Mouse (Mus musculus): ENCODE results near the gene Afap1l2. TPM values are rescaled to one million over a fixed set of nuclear protein-coding genes. Genes with fewer than 3 reads are reported as not detected.

The Afap1l2 gene
- total and polyA plus RNA-seq, 2 experiments from 2014 or later = 2.3 to 2.7 TPM

DNA sequence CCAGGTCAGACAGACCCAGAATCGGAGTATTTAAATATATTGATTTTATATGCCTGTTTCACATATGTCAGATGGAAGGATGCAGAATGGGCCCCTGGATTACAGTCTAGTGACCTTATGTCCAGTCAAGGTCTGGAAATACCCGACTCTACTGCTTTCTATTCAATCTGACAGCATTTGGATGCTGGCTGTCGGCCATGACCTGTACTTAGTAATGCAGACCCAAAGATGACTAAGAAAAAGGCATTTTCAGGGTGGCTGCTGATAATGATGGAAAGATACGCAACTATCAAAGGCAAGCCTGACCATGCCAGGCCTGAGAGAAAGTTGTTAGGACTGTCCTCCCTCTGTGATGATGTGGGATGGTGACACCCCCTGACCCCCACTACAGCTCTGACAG lies 14.3 kb downstream of the Afap1l2 start:
- WGBS = 68% methylated on average over 4 of the region's 4 CpGs
- peaks cover 20% of the 10 kb centered on the region for H3K4me1 ChIP-seq (ENCODE audit: control insufficient read depth, insufficient read depth)
- no peak for ATAC-seq (ENCODE audit: insufficient read depth, low read depth)

DNA sequence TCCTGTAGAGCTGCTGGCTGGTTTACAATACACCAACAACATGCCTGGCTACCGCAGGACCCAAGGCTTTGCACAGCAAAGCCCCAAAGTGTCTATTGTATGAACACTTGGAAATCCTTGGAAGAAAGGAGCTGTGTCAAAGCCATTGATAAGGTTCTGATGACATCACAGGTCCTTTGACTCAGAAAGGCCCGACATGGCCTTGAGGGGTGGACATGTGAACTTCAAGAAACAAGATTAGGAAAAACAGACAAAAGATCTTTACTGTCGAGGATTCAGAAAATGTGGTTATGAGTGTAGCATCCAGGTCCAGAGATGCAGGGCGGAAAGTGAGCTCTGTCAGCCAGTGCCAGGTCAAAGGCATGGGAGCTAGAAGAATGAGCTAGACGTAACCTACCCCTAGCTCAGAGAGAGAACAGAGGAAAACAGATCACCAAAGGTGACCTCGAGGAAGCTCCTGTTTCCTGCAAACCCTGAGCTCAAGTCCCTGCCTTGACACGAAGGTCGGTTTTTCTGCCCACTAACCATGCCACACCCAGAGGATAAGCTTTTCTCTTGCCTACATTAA lies 15.0 kb downstream of the Afap1l2 start:
- 62% methylated on average over 8 of the region's 8 CpGs for WGBS
- Histone ChIP-seq H3K9me3 (replicated peaks; ENCODE audit: control insufficient read depth, low read length) (no peaks in the 10 kb centered on the region), H3K36me3 (replicated peaks; ENCODE audit: control insufficient read depth, insufficient read depth, low read length) (no peaks in the 10 kb centered on the region), H3K4me2 (ENCODE audit: low read depth, low read length) (no peak overlapping the region), H3K9ac (replicated peaks; ENCODE audit: low read depth, low read length) (no peak overlapping the region), H3K4me3 (ENCODE audit: low read depth, low read length) (no peak overlapping the region), H3K27ac (ENCODE audit: low read depth) (no peak overlapping the region), H3K4me1 (ENCODE audit: control insufficient read depth, insufficient read depth) (peaks cover 20% of the 10 kb centered on the region), H3K27me3 (ENCODE audit: control insufficient read depth, insufficient read depth, low read length) (no peaks in the 10 kb centered on the region)
- DNase-seq (ENCODE audit: low spot score) (no peak), ATAC-seq (ENCODE audit: insufficient read depth, low read depth) (no peak)
- no peak for TF ChIP-seq CTCF (IDR thresholded peaks at IDR 0.05; ENCODE audit: low read depth)
- TF ChIP-seq EP300 (IDR thresholded peaks at IDR 0.05; ENCODE audit: low read depth) = no peak

More for the DNA sequence above, 14.3 kb downstream of the Afap1l2 start:
- no peaks in the 10 kb centered on the region for H3K9me3 ChIP-seq (replicated peaks; ENCODE audit: control insufficient read depth, low read length)
- no peak overlapping the region for H3K9ac ChIP-seq (replicated peaks; ENCODE audit: low read depth, low read length)
- no peak overlapping the region for H3K27ac ChIP-seq (ENCODE audit: low read depth)
- H3K4me2 ChIP-seq (ENCODE audit: low read depth, low read length) = no peak overlapping the region
- H3K27me3 ChIP-seq (ENCODE audit: control insufficient read depth, insufficient read depth, low read length) = no peaks in the 10 kb centered on the region
- no peak for TF ChIP-seq EP300 (IDR thresholded peaks at IDR 0.05; ENCODE audit: low read depth)
- no peak for TF ChIP-seq CTCF (IDR thresholded peaks at IDR 0.05; ENCODE audit: low read depth)
- DNase-seq (ENCODE audit: low spot score) = no peak
- H3K36me3 ChIP-seq (replicated peaks; ENCODE audit: control insufficient read depth, insufficient read depth, low read length) = no peaks in the 10 kb centered on the region
- no peak overlapping the region for H3K4me3 ChIP-seq (ENCODE audit: low read depth, low read length)

DNA sequence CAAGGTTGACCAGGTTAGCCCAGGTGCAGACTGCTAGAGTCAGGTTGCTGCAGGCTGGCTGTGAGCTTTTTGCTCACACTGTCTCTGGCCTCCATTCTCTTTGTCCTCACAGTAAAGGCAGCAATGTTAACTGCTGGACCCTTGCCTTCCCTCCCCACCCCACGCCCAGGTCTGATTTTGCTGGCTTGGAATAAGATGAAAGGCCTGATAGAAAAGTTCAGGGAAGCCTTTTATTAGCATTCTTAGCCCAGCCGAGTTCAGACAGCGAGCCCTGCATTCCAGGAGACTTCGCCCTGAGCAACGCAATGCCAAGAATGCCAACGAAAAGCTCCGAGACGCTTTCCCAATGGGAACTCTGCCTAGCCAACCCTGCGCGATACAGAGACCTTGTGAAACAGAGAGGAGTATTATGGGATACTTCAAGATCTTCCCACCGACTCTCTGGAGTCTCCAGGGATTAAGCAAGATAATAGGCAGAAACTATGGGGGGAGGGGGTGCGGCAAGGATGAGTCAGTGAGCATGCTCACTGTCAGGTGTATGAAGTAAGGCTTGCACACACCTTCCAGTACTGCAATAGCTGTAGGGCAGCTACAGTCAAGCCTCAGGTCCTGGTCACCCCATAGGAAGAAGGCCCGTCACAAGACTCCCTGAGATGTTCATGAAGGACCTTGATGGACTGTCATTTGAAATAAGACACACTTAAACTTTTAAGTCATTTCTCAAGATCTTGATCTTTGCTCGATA lies 17.5 kb downstream of the Afap1l2 start:
- no peaks in the 10 kb centered on the region for H3K9me3 ChIP-seq (replicated peaks; ENCODE audit: control insufficient read depth, low read length)
- DNase-seq (ENCODE audit: low spot score) (no peak), ATAC-seq (ENCODE audit: insufficient read depth, low read depth) (peak; percentile 12; the same call in 1 of the 2 replicates)
- 37% methylated on average over 14 of the region's 14 CpGs for WGBS
- H3K4me2 ChIP-seq (ENCODE audit: low read depth, low read length) = peak overlapping the region; percentile 30
- TF ChIP-seq CTCF (IDR thresholded peaks at IDR 0.05; ENCODE audit: low read depth) (no peak), EP300 (IDR thresholded peaks at IDR 0.05; ENCODE audit: low read depth) (no peak)
- H3K9ac ChIP-seq (replicated peaks; ENCODE audit: low read depth, low read length) = no peak overlapping the region
- peak overlapping the region; percentile 15; the same call in 1 of the 2 replicates for H3K27ac ChIP-seq (ENCODE audit: low read depth)
- H3K36me3 ChIP-seq (replicated peaks; ENCODE audit: control insufficient read depth, insufficient read depth, low read length) = no peaks in the 10 kb centered on the region
- peaks cover 13% of the 10 kb centered on the region for H3K4me1 ChIP-seq (ENCODE audit: control insufficient read depth, insufficient read depth)
- H3K4me3 ChIP-seq (ENCODE audit: low read depth, low read length) = no peak overlapping the region
- no peaks in the 10 kb centered on the region for H3K27me3 ChIP-seq (ENCODE audit: control insufficient read depth, insufficient read depth, low read length)

DNA sequence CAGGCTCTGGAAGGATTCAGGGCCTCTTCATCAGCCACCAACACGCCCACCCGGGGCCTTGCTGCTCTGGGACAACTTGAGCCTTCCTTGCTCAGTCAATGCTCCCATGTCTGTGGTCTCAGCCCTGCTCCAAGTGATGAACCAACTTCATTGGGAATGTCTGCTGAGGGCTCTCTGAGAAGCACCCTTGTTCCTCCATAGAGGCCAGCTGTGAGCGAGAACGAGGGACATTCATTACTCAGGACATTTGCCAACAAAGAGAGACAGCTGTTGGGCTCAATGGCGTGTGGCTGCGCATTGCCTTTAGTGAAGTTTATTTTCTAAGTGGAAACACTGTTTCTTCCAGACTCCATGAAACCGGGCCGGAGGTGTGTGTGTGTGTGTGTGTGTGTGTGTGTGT lies 18.9 kb downstream of the Afap1l2 start:
- no peak for ATAC-seq (ENCODE audit: insufficient read depth, low read depth)
- WGBS = 81% methylated on average over 8 of the region's 8 CpGs

DNA sequence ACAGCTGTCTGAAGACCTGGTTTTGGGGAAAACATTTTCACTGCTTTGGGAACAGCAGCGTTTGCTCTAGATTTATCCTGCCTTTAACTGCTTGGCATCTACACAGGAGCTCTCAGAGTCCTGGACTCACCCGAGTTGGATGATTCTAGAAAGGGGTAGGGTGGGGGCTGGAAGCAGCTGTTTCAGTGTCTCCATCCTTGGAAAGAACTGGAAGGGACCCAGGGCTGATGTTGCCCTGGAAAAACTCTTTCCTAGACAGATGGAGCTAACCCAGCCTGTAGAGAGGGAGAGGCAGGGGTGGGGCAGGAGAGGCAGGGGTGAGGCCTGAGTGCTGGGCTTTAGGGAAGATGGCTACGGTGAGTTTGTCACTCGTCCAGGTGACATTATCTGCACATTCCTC lies 23.8 kb downstream of the Afap1l2 start:
- Histone ChIP-seq H3K27me3 (ENCODE audit: control insufficient read depth, insufficient read depth, low read length) (no peaks in the 10 kb centered on the region), H3K27ac (ENCODE audit: low read depth) (peak overlapping the region; percentile 67), H3K9me3 (replicated peaks; ENCODE audit: control insufficient read depth, low read length) (no peaks in the 10 kb centered on the region), H3K36me3 (replicated peaks; ENCODE audit: control insufficient read depth, insufficient read depth, low read length) (no peaks in the 10 kb centered on the region), H3K4me2 (ENCODE audit: low read depth, low read length) (no peak overlapping the region), H3K4me1 (ENCODE audit: control insufficient read depth, insufficient read depth) (peaks cover 11% of the 10 kb centered on the region), H3K9ac (replicated peaks; ENCODE audit: low read depth, low read length) (no peak overlapping the region), H3K4me3 (ENCODE audit: low read depth, low read length) (no peak overlapping the region)
- ATAC-seq (ENCODE audit: insufficient read depth, low read depth) (peak; percentile 34; the same call in 1 of the 2 replicates), DNase-seq (ENCODE audit: low spot score) (no peak)
- WGBS = 39% methylated on average over 4 of the region's 4 CpGs
- TF ChIP-seq CTCF (IDR thresholded peaks at IDR 0.05; ENCODE audit: low read depth) (no peak), EP300 (IDR thresholded peaks at IDR 0.05; ENCODE audit: low read depth) (no peak)

More for the DNA sequence above, 18.9 kb downstream of the Afap1l2 start:
- Histone ChIP-seq H3K9ac (replicated peaks; ENCODE audit: low read depth, low read length) (no peak overlapping the region), H3K4me2 (ENCODE audit: low read depth, low read length) (no peak overlapping the region), H3K4me1 (ENCODE audit: control insufficient read depth, insufficient read depth) (peaks cover 13% of the 10 kb centered on the region), H3K4me3 (ENCODE audit: low read depth, low read length) (no peak overlapping the region), H3K36me3 (replicated peaks; ENCODE audit: control insufficient read depth, insufficient read depth, low read length) (no peaks in the 10 kb centered on the region), H3K27ac (ENCODE audit: low read depth) (no peak overlapping the region), H3K9me3 (replicated peaks; ENCODE audit: control insufficient read depth, low read length) (no peaks in the 10 kb centered on the region), H3K27me3 (ENCODE audit: control insufficient read depth, insufficient read depth, low read length) (no peaks in the 10 kb centered on the region)
- no peak for DNase-seq (ENCODE audit: low spot score)
- TF ChIP-seq CTCF (IDR thresholded peaks at IDR 0.05; ENCODE audit: low read depth) (no peak), EP300 (IDR thresholded peaks at IDR 0.05; ENCODE audit: low read depth) (no peak)

All from heart, postnatal 0 days (tissue).